Mouse (Mus musculus) retina, embryonic 14.5 days (tissue): ENCODE measurements at regions not wholly inside any gene's neighbourhood (a gene's known extent, or its start where the extent isn't known, plus 50 kb on each side); places are given as distances from the start of the nearest gene placed in this dataset.

ENCODE experiments used
- DNase-seq: peaks from one replicate; pipeline ENCODE4 v3.0.0-alpha.2; 2015; ENCODE audit warnings: low spot score

DNA sequence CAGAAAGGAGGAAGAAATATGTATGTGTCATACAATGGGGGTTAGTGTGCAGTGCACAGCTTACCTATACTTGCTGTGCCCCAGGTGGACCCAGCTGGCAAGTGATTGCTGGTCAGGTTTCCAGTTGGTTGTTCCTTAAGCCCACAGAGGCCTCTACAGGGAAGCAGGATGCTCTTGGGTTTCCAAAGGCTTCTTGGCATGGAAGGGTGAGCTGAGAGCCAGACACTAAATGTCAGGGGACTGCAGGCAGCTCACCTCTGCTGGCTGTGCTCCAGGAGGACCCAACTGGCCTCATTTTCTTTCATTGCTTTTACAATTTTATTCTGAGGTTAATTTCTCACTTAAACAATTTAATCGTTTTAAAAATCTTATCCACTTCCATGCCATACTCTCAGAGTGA is 108.1 kb downstream of the Gm10184 start:
- DNase-seq, result no peak

DNA sequence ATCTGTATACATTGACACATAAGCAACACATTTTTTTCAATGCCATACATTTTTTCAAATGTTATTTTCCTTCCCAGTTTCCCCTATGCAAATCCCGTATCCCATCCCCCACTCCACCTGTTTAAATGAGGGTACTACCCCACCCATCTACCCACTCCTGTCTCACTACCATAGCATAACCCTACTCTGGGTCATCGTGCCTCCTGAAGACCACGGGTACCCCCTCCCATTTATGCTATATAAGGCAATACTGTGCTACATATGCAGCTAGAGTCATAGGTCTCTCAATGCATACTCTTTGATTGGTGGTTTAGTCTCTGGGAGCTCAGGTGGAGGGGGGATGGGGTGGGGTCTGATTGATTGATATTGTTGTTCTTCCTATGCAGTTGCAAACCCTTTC is 132.7 kb downstream of the Gm10184 start:
- no peak for DNase-seq

DNA sequence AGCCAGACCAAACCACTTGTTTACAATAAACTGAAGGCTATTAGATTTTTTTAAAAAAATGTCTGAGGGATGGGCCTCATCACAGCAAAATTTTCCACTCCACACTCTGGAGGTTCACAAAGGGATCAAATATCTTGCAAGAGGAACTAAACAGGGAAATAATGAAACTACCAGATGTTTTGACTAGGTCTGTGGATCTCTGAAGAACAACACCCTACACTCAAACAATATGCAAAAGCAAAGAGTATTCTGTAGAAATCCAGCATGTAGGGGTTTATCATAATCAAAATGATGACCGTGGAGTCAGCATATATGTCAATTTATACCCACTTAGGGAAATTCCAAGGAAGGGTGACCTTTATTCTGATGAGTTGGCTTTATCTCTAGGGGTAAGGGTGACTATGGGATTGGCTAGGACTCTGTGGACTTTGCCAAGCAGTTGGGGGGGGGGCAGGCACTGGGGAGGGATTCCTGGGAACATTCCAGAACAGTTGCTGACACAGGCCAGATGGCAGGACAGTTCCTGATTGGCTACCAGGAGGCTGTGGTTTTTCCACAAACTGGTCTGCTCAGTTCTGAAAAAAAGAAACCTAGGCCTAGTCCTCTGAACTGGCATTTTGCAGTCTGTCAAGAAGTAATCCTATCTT is 143.9 kb downstream of the Gm10184 start:
- no peak for DNase-seq

DNA sequence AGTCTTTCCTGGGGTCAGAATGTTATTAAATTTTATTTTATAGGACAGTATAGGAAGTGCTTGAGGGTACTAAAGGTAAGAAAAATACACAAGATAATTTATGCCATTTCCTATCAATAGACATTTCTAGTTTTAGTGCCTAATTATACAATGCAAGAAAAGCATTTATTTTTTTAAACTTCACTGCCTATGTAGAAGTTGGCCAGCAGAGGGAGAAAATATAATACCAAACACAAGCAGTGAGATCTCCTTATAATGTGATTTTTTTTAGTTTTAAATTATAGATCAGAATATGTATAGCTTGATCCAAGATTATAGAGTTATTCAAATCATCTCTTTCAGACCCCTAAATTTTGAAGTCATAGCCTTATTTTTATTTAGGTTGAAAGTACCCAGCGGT is 172.8 kb downstream of the Gm10184 start:
- DNase-seq, result no peak

DNA sequence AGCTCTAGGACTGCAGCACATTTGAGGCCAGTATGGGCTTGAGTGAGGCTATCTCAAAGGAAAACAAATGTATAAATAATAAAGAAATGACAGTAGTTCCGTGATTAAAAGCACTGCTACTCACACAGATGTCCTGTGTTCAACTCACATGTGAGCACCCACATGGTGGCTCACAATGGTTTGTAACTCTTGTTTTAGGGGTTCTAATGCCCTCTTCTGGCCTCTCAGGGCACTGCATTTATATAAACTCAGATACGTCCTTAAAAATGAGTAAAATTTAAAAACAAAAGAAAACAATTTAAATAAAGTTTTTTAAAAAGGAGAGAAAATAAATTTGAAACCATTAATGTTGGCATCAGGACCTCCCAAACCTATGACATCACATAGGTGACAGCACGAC is 184.7 kb downstream of the Gm10184 start:
- no peak for DNase-seq

DNA sequence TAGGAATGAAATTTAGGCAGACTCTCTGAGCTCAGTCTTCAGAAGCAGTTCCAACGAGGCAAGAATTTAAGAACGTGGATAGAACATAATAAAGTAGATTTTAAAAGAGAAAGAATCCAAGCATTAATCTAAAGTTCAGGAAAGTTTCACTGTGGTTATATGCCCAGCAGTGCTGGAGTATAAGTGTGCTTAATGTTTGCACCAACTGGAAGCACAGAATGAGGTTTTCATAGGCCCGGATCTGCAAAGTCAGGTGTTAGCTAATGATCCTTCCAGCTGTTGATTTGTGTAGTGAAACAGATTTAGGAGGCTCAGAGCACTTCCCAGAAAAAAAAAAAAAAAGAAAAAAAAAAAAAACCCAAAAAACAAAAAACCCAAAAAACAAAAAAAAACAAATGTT is 228.5 kb downstream of the Gm10184 start:
- DNase-seq, result no peak

DNA sequence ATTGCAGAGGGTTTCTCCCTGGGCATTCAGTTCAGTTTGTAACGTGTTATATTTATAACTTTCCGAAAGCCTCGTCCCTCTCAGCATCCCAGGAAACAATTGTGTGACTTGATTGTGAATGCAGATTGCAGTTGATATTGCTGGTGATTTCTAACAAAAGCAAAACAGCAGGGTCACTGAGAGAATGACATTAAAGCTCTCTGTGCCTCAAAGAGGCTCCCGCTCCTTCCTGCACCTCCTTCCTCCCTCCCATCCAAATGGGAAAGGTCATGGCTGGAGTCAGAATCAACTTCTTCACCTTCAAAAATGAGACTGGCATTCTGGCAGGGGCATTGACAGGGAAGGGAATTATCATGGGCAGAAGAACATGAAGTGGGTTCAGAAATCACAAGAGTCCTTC is 251.9 kb downstream of the Gm10184 start:
- no peak for DNase-seq

DNA sequence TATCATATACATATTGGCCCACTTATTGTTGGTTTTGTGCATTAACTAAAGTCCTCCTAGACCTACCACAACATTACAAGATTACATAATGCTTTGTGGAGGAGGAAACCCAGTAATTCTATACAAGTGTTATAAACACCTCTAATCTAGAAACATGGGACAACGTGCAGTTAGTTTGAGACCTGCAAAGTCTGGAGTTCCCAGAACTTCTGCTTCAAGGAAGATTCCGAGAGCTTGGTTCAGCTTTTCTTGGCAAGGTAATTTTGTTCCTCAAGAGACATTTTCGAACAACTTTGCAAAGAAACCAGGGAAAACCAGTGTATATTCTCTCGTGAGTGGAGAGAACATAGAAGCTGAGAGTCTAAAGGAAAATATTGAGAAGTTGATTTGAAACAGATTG is 254.0 kb downstream of the Gm10184 start:
- DNase-seq, result no peak

DNA sequence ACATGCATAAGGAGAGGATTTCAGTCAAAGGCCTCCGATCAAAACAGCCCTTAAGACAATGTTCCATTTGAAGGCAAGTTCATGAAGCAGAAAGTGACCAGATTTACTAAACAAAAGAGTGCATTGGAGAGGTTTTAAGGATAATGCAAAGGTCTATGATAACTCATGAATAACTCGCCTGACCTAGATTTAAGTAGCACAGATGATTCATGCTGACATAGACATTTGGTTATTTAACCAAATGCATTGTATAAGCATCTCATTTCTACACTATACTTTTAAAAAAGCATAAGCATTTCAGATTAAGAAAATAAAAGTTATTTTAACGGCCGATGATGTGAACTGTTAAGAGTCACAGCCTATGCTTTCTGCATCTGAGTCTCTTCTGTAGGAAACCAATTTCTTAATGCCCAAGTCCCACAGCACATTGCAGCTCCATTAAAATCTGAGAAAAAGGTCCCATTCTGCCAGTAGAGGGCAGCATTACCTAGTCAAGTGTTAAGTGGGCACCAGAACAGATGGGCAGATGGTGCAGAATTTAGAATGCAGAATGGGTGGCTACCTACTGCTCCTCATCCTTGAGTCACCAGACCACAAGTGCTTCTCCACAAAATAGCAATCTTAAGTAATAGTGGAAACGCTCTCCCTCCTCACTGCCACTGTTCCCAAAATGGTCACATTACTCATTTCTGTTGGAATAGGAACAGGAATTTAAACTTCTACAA is 256.0 kb downstream of the Gm10184 start:
- peak; percentile 91 for DNase-seq

DNA sequence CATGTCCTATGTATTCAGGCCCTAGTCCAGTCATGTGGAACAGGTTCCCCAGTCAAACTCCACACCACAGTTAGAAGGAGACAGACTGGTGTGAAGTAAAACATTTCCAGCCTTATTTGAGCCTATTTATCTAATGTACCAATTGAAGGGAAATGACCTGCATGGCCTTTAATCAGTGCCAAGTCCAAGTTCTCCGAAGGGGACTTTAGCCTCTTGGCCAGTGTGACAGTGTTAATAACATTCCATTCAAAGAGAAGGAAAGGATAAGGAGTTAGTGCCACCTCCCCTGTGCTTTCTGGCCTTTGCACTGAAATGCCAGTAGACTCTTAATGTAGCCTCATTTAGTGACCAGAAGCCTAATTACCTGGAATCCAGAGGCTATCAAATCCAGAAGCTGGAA is 264.2 kb downstream of the Gm10184 start:
- no peak for DNase-seq
